Mouse (Mus musculus): ENCODE measurements around the gene Slc16a1.

GRCm38 (mm10) chr3:104610453-104611230 is 27.8 kb upstream of the Slc16a1 start:
- TF ChIP-seq CTCF (IDR thresholded peaks at IDR 0.05; ENCODE audit: control insufficient read depth, insufficient read depth, low read length) (no peak), POLR2A (IDR thresholded peaks at IDR 0.05; ENCODE audit: borderline replicate concordance, control insufficient read depth, low read depth, low read length) (no peak)

Measured in bone marrow, adult 2 months (tissue).